Mouse (Mus musculus) mouse trophoblast stem cell (cell line): Measurements from ENCODE around the gene Art3.

Experiments
- in situ Hi-C, 2 experiments: fragments of 300-500 bp; cut with MseI, MboI; formaldehyde crosslinking; loops; 2 replicates in 1 of 2; 3 replicates in 1 of 2; pipeline ENCODE4 v1.15.1; 2025

Art3 gene

DNA sequence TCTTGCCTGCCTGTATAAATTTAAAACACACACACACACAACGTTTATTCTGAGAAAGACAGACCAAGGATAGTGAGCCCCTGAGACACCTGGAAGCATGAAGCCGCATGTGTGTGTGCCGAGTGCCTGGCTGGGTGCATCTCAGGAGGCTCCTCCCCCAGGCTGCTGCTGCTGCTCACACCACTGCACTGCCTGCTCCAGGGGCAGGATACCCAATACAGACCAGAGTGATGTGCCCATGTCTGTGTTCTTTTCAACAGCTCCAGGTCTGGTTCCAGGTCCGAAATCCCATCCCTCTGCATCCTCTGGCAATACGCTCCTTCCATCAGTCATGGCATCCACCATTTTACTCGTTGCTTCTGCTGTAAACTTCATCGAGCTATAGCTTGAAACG, 82.4 kb downstream of the Art3 start:
- in situ Hi-C loops = no loop called here

DNA sequence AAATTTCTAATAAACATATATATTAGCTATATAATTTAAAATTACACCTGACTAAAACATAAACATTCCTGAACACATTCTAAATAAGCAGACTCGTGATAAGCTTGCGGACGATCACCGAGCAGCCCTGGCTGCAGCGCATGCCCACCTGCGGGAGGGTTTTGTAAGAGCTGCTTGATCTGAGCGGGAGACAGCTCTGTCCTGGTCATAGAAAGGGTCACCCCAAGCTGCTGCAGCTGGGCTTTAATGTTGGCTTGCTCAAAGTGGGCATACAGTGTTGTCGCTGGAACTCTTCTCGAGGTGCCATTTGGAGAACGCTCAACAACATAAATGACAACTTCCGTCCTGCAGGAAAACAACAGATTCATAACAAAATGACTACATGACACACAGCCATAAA, 92.5 kb downstream of the Art3 start:
- in situ Hi-C loops = no loop called here

DNA sequence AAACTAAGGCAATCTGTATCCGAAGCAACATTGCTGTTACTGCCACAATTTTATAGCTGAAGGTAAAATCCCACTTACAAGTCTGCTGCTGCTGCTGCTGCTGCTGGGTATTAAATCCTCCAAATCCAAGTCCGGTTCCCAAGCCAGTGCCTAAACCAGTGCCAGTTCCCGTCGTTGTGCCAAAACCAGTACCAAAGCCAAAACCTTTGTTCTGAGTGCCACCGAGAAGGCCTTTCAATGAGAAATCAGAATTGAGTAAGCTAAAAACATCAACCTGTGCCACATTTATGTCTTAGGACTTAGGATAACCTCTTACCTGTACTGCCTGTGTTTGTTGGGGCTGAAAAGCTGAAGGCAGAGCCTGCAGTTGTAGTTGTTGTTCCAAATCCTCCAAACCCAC, 99.1 kb downstream of the Art3 start:
- in situ Hi-C loops = no loop called here

DNA sequence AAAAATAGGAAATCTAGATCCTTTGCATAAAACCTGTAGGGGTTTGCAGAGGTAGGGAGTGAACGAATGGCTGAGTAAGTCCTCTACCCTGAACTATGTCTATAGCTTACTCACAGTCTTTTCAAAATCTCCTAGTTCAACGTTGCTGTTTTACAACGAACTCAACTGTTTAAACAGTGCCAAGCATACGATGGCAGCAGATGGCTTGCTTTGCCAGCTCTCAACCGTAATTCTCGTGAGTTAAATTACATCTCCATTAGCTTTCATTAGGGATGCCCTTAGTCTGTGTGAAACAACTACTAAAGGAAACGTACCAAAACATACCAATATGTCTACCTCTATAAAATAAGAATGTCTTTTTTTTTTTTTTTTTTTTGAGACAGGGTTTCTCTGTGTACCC, 100.0 kb downstream of the Art3 start:
- in situ Hi-C loops = no loop called here

DNA sequence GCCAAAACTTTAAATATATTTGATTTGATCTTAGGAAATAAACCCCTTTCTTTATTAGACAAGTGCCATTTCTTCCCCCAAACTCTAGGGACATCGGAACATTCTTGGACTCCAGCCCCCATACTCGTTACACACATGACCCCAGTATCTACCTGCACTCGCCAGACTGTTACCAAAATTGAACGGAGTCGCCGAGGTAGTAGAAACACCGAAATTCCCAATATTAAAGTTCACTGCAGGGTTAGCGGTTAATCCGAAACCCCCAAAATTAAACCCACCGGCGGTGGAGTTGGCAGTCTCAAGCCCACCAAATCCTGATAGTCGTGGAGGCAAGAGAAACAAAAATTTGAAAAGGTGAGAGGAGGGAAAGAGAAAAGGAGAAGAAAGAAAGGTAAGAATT, 102.4 kb downstream of the Art3 start:
- in situ Hi-C loops = no loop called here

DNA sequence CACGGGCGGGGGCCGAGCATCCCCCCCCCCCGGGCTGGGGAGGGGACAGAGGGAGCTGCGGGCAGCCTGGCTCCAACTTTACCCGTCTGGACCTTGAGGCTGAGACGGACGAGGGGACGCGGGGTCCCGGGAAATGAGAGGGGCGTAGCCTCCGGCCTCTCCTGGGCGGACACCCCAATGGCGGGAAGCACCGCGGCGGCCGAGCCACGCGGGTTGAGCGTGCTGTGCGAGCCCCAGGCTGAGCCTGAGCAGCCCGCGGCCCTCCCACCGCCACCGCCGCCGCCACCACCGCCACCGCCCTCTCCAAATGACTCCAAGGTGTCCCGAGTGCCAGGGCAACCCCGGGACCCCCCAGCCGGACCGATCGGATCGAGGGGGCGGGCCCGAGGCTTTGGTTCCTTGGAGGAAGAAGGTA, 103.0 kb downstream of the Art3 start:
- in situ Hi-C loops = no loop called here

DNA sequence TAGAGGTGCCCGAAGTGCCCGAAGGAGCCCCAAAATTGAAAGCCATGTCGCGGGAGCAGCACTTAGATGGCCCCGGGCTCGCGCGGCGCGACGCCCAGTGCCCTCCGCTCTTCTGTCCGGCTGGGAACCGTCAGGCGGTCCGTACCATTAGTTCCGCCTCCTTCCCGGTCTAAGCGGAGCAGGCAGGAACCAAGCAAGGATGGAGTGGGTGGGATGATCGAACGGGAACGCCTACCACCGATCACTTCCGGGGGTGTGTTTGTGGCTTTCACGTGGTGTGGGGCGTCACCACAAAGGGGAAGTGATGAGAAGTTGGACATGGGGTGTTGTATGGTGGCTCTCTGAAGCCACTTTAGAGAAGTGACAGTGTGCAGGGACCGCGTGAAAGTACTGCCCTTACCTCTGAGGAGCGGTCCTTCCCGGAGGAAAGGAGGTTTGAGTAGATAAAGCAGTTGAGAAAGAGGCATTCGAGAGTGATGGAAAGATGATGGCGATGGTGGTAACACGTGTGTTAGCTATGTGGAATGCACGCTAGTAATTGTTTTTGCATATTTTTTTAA, 103.5 kb downstream of the Art3 start, which contains the start of gene Nup54:
TSS of gene Nup54 (minus strand) at position 195 of the 560 bp plus-strand sequence.
- in situ Hi-C loops = no loop called here

DNA sequence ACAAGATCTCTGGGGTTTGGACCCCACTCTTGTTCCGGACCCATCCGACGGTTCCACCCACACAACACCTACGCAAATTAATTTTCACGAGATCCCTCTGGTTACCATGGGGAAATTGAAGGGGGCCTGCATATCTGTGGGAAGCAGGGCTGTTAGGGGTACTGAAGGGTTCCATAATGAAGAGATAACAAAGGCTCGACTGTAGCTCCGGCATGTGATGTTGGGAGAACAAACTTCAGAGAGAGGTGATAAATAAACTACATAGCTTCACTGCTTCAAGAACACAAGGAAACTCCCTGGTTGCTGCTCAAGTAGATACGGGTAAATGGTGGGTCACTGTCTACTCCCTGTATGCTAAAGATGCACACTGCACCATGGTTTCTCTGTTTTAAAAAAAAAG, 106.9 kb downstream of the Art3 start:
- in situ Hi-C loops = no loop called here

DNA sequence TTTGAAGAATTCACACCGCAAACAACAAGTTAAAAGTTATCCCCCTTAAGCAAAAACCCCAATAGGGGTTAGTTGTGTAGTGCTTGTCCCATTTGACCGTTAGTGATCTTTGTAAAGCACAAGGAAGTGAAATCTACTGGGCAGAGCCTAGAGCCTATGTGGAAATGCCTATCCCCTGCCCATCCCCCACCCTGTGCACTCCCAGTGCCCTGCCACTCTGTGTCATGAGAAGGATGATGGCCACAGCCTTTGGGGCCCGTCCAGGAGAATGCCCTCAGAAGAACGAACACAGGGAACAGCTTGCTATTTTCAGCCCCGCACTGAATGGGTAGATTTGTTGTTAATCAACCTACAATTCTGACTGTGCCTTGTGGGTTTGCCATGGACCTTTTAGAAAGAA, 109.9 kb downstream of the Art3 start:
- in situ Hi-C loops = no loop called here

DNA sequence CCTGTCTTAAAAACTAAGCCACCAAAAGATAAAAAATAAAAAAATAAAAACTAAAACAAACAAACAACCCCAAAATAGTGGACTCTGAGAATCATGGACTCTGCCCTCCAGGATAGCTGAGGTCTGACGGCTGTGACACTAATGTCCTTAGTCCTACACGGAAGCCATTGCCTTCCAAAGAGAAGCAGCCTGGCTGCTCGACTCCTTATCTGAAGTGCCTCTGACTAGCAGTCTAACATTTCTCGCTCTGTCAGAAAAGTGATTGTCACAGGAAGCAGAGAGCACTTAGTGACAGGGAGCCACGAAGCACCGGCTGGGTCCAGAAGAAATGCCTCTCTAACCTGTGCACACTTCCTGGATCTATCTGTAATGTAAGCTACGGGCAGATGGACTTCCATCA, 111.3 kb downstream of the Art3 start:
- in situ Hi-C loops = no loop called here

DNA sequence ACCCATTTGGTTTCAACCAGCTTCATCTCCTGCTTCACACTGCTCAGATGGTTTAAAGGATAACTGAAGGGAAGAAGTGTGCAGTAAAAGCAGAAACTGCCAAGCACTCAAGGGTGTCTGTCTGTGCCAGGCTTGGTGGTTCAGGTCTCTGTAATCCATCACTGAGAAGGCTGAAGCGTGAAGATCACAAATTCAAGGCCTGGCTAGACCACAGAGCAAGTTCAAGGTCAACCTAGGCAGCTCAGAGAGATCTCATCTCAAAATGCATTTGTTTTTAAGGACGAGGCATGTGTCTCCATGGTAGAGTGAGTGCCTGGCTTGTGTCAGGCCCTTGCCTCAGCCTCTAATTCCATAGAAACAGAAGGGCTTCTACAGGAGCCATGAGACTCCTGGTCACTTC, 113.4 kb downstream of the Art3 start:
- in situ Hi-C loops = no loop called here

DNA sequence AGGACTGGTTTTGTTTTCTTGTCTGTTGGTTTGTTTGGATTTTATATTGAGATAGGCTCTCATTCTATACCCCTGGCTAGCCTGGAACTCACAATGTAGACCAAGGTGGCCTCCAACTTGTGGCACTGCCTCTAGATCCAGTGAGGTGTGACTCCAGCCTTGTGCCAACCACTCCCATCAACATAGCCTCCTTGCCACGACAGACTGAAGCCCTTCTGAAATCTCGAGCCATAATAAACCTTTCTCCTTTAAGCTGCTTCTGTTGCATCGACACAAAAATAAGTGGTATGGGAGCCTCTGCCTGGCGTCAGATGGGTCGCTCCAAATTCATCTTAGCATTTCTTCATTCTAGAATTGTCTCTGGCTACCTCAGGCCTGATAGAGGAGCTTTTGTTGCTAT, 115.1 kb downstream of the Art3 start:
- in situ Hi-C loops = no loop called here

DNA sequence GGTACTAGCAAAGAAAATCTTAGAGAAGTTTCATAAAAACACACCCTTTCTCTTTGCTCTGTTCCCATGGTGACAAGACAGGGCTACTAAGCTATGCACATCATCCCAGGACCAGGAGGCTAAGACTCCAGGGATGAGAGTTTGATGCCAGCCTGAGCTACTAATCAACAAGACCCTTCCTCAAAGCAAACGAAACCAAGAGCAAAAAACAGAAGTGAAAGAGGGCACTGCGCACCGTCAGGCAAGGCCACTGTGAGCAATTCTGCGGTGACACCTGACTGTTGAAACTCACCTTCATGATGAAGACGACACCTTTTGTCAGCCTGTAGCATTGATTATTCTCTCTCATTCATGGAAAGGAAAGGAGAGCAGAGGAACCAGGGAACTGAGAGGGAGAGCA, 121.2 kb downstream of the Art3 start:
- in situ Hi-C loops = no loop called here

DNA sequence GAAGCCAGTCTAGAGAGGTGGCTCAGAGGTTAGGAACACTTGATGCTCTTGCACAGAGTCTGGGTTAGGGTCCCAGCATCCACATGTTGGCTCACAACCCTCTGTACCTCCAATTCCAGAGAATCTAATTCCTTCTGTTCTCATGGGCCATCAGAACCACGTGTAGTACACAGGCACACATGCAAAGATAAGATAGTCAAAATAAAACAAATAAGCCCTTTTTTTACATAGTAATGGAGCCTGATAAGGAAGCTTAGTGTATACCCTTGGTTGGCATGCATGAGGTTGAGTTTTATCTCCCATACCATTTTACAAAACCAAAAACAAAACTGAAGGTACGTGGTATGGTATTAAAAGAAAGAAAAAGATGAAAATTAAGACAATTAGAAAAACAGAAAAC, 125.8 kb downstream of the Art3 start:
- in situ Hi-C loops = no loop called here

DNA sequence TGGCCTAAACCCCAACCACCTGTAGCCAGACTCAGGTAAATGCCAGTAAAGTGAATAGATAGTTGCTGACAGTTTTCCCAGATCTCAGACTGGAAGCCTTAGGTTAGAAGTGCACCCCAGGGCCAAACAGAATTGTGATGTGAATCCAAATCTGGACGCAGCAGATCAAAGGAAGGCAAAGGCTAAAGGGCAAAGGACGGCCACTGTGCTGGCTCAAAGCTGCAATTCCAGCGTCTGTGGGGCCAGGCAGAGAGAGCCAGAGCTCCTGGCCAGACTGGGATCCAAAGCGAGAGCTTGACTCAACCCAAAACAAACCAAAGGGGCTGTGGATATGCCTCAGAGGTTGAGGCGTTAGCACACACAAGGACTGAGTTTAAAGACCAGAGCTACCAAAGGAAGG, 127.1 kb downstream of the Art3 start:
- in situ Hi-C loops = no loop called here

DNA sequence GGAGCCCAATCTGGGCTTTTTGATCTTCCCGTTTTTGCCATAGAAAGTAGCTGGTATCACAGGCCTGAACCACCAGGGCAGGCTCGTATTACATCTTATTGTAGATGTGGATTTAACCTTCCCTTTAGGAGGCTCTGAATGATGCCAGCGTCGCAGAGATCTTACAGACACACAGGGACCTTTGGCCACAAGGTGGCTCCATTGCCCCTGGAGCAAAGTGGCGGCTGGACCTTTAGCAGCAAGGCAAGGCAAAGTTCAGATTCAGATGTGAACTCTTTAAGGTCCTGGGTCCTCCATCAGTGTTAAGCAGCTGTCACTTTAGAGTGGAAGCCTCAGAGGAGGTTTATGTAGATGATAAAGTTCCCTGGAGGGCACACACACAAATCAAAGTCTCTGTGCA, 129.7 kb downstream of the Art3 start:
- in situ Hi-C loops = loop anchor here (10.0 kb wide), 1 partner anchor 193 kb away; no protein-coding TSS in a partner anchor
